Mouse (Mus musculus): Measurements from ENCODE around the gene C1qc.

The C1qc gene

GRCm38 (mm10) chr4:136842802-136843201 lies 50.1 kb downstream of the C1qc start:
- DNase-seq = no peak

GRCm38 (mm10) chr4:136842033-136842432 lies 50.8 kb downstream of the C1qc start:
- DNase-seq = no peak

GRCm38 (mm10) chr4:136841056-136841455 lies 51.8 kb downstream of the C1qc start:
- DNase-seq = peak; percentile 84
